Mouse (Mus musculus): ENCODE measurements at regions not wholly inside any gene's neighbourhood (a gene's known extent, or its start where the extent isn't known, plus 50 kb on each side); places are given as distances from the start of the nearest gene placed in this dataset.

DNA sequence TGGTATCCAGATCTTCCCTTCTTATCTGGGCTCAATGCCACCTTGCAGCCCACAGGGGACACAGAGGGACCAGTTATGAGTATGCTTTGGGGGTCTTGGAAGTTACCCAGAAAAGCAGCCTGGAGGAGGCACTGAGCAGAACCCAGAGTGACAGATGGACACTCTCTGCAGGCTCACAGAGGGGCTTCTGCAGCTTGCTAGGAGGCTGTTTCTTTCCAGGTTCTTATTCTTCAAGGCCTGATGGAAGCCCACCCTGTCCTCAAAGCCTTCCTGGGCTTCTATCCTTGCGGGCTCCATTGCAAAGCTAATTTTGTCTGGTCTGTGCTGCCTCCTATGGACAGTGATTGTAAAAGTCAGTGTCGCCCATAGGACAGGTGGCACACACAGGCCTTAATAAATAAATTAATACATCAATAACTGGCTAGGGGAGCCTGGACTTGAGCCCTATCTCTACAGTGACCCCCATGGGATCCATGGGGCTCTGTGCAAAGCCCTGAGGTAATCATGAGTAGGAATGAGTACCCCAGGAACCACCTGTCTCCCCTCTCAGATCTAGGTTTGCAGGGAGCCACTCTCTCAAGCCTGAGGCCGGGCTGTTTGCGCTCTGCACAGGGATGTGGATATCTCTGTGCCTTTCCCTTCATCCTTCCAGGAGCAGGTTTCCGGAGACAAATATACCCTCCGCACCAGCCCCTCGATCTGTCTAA, 163.4 kb downstream of the Rps24 start:
- no peak for TF ChIP-seq CTCF (IDR thresholded peaks at IDR 0.05; ENCODE audit: low read depth)
- TF ChIP-seq EP300 (IDR thresholded peaks at IDR 0.05; ENCODE audit: low read depth) = no peak

Measured in liver, postnatal 0 days (tissue).